Mouse (Mus musculus): ENCODE measurements at regions not wholly inside any gene's neighbourhood (a gene's known extent, or its start where the extent isn't known, plus 50 kb on each side); places are given as distances from the start of the nearest gene placed in this dataset.

GRCm38 (mm10) chr9:79502034-79502433 is 216.6 kb downstream of the Col12a1 start:
- Histone ChIP-seq H3K4me3 (ENCODE audit: low read depth, low read length) (no peak overlapping the region), H3K36me3 (ENCODE audit: control insufficient read depth, insufficient read depth, low read length) (no peaks in the 10 kb centered on the region), H3K4me2 (ENCODE audit: low read depth, low read length) (no peak overlapping the region), H3K4me1 (ENCODE audit: control insufficient read depth, insufficient read depth, low read length) (no peaks in the 10 kb centered on the region), H3K9ac (replicated peaks; ENCODE audit: low read depth, low read length) (no peak overlapping the region), H3K27ac (ENCODE audit: low read depth, low read length) (no peak overlapping the region), H3K9me3 (ENCODE audit: control insufficient read depth, low read length) (no peaks in the 10 kb centered on the region), H3K27me3 (ENCODE audit: control insufficient read depth, insufficient read depth, low read length) (no peaks in the 10 kb centered on the region)
- no peak for ATAC-seq (ENCODE audit: low read depth)

- no peak overlapping the region for H3K9ac ChIP-seq (replicated peaks; ENCODE audit: low read depth, low read length)
Measured at GRCm38 (mm10) chr9:79516384-79516783, 202.2 kb downstream of the Col12a1 start.

GRCm38 (mm10) chr9:79517461-79517860 is 201.2 kb downstream of the Col12a1 start:
- Histone ChIP-seq H3K27me3 (ENCODE audit: control insufficient read depth, insufficient read depth, low read length) (no peaks in the 10 kb centered on the region), H3K4me3 (ENCODE audit: low read depth, low read length) (no peak overlapping the region), H3K4me2 (ENCODE audit: low read depth, low read length) (no peak overlapping the region), H3K9me3 (ENCODE audit: control insufficient read depth, low read length) (no peaks in the 10 kb centered on the region), H3K36me3 (ENCODE audit: control insufficient read depth, insufficient read depth, low read length) (no peaks in the 10 kb centered on the region), H3K4me1 (ENCODE audit: control insufficient read depth, insufficient read depth, low read length) (no peaks in the 10 kb centered on the region), H3K9ac (replicated peaks; ENCODE audit: low read depth, low read length) (no peak overlapping the region), H3K27ac (ENCODE audit: low read depth, low read length) (no peak overlapping the region)
- WGBS = 88% methylated on average over 5 of the region's 5 CpGs
- ATAC-seq (ENCODE audit: low read depth) = no peak

More at GRCm38 (mm10) chr9:79516384-79516783, 202.2 kb downstream of the Col12a1 start:
- no peak overlapping the region for H3K4me3 ChIP-seq (ENCODE audit: low read depth, low read length)
- H3K9me3 ChIP-seq (ENCODE audit: control insufficient read depth, low read length) = no peaks in the 10 kb centered on the region
- no peaks in the 10 kb centered on the region for H3K4me1 ChIP-seq (ENCODE audit: control insufficient read depth, insufficient read depth, low read length)
- no peak overlapping the region for H3K27ac ChIP-seq (ENCODE audit: low read depth, low read length)
- H3K36me3 ChIP-seq (ENCODE audit: control insufficient read depth, insufficient read depth, low read length) = no peaks in the 10 kb centered on the region
- ATAC-seq (ENCODE audit: low read depth) = no peak
- 89% methylated on average over 7 of the region's 7 CpGs for WGBS
- no peak overlapping the region for H3K4me2 ChIP-seq (ENCODE audit: low read depth, low read length)
- H3K27me3 ChIP-seq (ENCODE audit: control insufficient read depth, insufficient read depth, low read length) = no peaks in the 10 kb centered on the region

GRCm38 (mm10) chr9:79518640-79519039 is 200.0 kb downstream of the Col12a1 start:
- Histone ChIP-seq H3K27ac (ENCODE audit: low read depth, low read length) (no peak overlapping the region), H3K36me3 (ENCODE audit: control insufficient read depth, insufficient read depth, low read length) (no peaks in the 10 kb centered on the region), H3K27me3 (ENCODE audit: control insufficient read depth, insufficient read depth, low read length) (no peaks in the 10 kb centered on the region), H3K9ac (replicated peaks; ENCODE audit: low read depth, low read length) (no peak overlapping the region), H3K9me3 (ENCODE audit: control insufficient read depth, low read length) (no peaks in the 10 kb centered on the region), H3K4me3 (ENCODE audit: low read depth, low read length) (no peak overlapping the region), H3K4me1 (ENCODE audit: control insufficient read depth, insufficient read depth, low read length) (no peaks in the 10 kb centered on the region), H3K4me2 (ENCODE audit: low read depth, low read length) (no peak overlapping the region)
- no peak for ATAC-seq (ENCODE audit: low read depth)
- WGBS = 78% methylated on average over 1 of the region's 1 CpGs

GRCm38 (mm10) chr9:79520498-79520897 is 198.1 kb downstream of the Col12a1 start:
- Histone ChIP-seq H3K27me3 (ENCODE audit: control insufficient read depth, insufficient read depth, low read length) (no peaks in the 10 kb centered on the region), H3K9ac (replicated peaks; ENCODE audit: low read depth, low read length) (no peak overlapping the region), H3K4me3 (ENCODE audit: low read depth, low read length) (no peak overlapping the region), H3K4me1 (ENCODE audit: control insufficient read depth, insufficient read depth, low read length) (no peaks in the 10 kb centered on the region), H3K36me3 (ENCODE audit: control insufficient read depth, insufficient read depth, low read length) (no peaks in the 10 kb centered on the region), H3K9me3 (ENCODE audit: control insufficient read depth, low read length) (no peaks in the 10 kb centered on the region), H3K4me2 (ENCODE audit: low read depth, low read length) (no peak overlapping the region), H3K27ac (ENCODE audit: low read depth, low read length) (no peak overlapping the region)
- 96% methylated on average over 2 of the region's 2 CpGs for WGBS
- ATAC-seq (ENCODE audit: low read depth) = no peak

GRCm38 (mm10) chr9:79523054-79523453 is 195.6 kb downstream of the Col12a1 start:
- H3K27ac ChIP-seq (ENCODE audit: low read depth, low read length) = no peak overlapping the region
- H3K9ac ChIP-seq (replicated peaks; ENCODE audit: low read depth, low read length) = no peak overlapping the region
- H3K9me3 ChIP-seq (ENCODE audit: control insufficient read depth, low read length) = no peaks in the 10 kb centered on the region
- no peaks in the 10 kb centered on the region for H3K36me3 ChIP-seq (ENCODE audit: control insufficient read depth, insufficient read depth, low read length)
- no peak for ATAC-seq (ENCODE audit: low read depth)
- H3K4me3 ChIP-seq (ENCODE audit: low read depth, low read length) = no peak overlapping the region
- H3K27me3 ChIP-seq (ENCODE audit: control insufficient read depth, insufficient read depth, low read length) = no peaks in the 10 kb centered on the region
- no peaks in the 10 kb centered on the region for H3K4me1 ChIP-seq (ENCODE audit: control insufficient read depth, insufficient read depth, low read length)
- H3K4me2 ChIP-seq (ENCODE audit: low read depth, low read length) = no peak overlapping the region
- 83% methylated on average over 4 of the region's 4 CpGs for WGBS

GRCm38 (mm10) chr9:79525000-79525399 is 193.6 kb downstream of the Col12a1 start:
- H3K27ac ChIP-seq (ENCODE audit: low read depth, low read length) = no peak overlapping the region
- H3K4me3 ChIP-seq (ENCODE audit: low read depth, low read length) = no peak overlapping the region
- no peaks in the 10 kb centered on the region for H3K27me3 ChIP-seq (ENCODE audit: control insufficient read depth, insufficient read depth, low read length)
- no peaks in the 10 kb centered on the region for H3K4me1 ChIP-seq (ENCODE audit: control insufficient read depth, insufficient read depth, low read length)
- H3K4me2 ChIP-seq (ENCODE audit: low read depth, low read length) = no peak overlapping the region
- peak; percentile 54; the same call in 1 of the 2 replicates for ATAC-seq (ENCODE audit: low read depth)
- H3K9ac ChIP-seq (replicated peaks; ENCODE audit: low read depth, low read length) = no peak overlapping the region
- H3K36me3 ChIP-seq (ENCODE audit: control insufficient read depth, insufficient read depth, low read length) = no peaks in the 10 kb centered on the region
- no peaks in the 10 kb centered on the region for H3K9me3 ChIP-seq (ENCODE audit: control insufficient read depth, low read length)

GRCm38 (mm10) chr9:79526390-79526789 is 192.2 kb downstream of the Col12a1 start:
- Histone ChIP-seq H3K4me1 (ENCODE audit: control insufficient read depth, insufficient read depth, low read length) (no peaks in the 10 kb centered on the region), H3K9me3 (ENCODE audit: control insufficient read depth, low read length) (no peaks in the 10 kb centered on the region), H3K4me2 (ENCODE audit: low read depth, low read length) (no peak overlapping the region), H3K4me3 (ENCODE audit: low read depth, low read length) (no peak overlapping the region), H3K27me3 (ENCODE audit: control insufficient read depth, insufficient read depth, low read length) (no peaks in the 10 kb centered on the region), H3K36me3 (ENCODE audit: control insufficient read depth, insufficient read depth, low read length) (no peaks in the 10 kb centered on the region), H3K9ac (replicated peaks; ENCODE audit: low read depth, low read length) (no peak overlapping the region), H3K27ac (ENCODE audit: low read depth, low read length) (no peak overlapping the region)
- 72% methylated on average over 6 of the region's 6 CpGs for WGBS
- ATAC-seq (ENCODE audit: low read depth) = no peak

- 79% methylated on average over 3 of the region's 3 CpGs for WGBS
Measured at GRCm38 (mm10) chr9:79527331-79527730, 191.3 kb downstream of the Col12a1 start.

More at GRCm38 (mm10) chr9:79527331-79527730, 191.3 kb downstream of the Col12a1 start:
- H3K9ac ChIP-seq (replicated peaks; ENCODE audit: low read depth, low read length) = no peak overlapping the region
- H3K36me3 ChIP-seq (ENCODE audit: control insufficient read depth, insufficient read depth, low read length) = no peaks in the 10 kb centered on the region
- H3K9me3 ChIP-seq (ENCODE audit: control insufficient read depth, low read length) = no peaks in the 10 kb centered on the region
- ATAC-seq (ENCODE audit: low read depth) = no peak
- no peak overlapping the region for H3K27ac ChIP-seq (ENCODE audit: low read depth, low read length)
- no peaks in the 10 kb centered on the region for H3K4me1 ChIP-seq (ENCODE audit: control insufficient read depth, insufficient read depth, low read length)
- no peak overlapping the region for H3K4me3 ChIP-seq (ENCODE audit: low read depth, low read length)
- H3K4me2 ChIP-seq (ENCODE audit: low read depth, low read length) = no peak overlapping the region
- no peaks in the 10 kb centered on the region for H3K27me3 ChIP-seq (ENCODE audit: control insufficient read depth, insufficient read depth, low read length)
